Mouse (Mus musculus) erythroblast, embryonic 14.5 days (primary cell): ENCODE data around the gene Lrrc1.

Source experiments
- GATA1 ChIP-seq: IDR thresholded peaks from 2 replicates; pipeline ENCODE4 v1.6.1; 2012; ENCODE audit warnings: low read length, inconsistent platforms, mixed read lengths
- TAL1 ChIP-seq: IDR thresholded peaks from 3 replicates; pipeline ENCODE4 v1.6.1; 2012; ENCODE audit warnings: low read length, inconsistent platforms, mixed read lengths

- no peak for TF ChIP-seq GATA1
- no peak for TF ChIP-seq TAL1
Measured at GRCm38 (mm10) chr9:77577409-77577808, 32.7 kb upstream of the Lrrc1 start.
